Mouse (Mus musculus): ENCODE results near the gene Alg6.
A peak's percentile ranks its signal among the peaks of the same experiment; 100 is the strongest.

Gene Alg6

GRCm38 (mm10) chr4:99714904-99715782 is at the start of gene Alg6:
Gene Alg6 (plus strand): TSS chr4:99715664.
- peak; percentile 89 for DNase-seq (ENCODE audit: low spot score)

- DNase-seq (ENCODE audit: low spot score), result no peak
Measured at GRCm38 (mm10) chr4:99670203-99670851, 45.1 kb upstream of the Alg6 start.

GRCm38 (mm10) chr4:99675191-99675590 is 40.3 kb upstream of the Alg6 start:
- no peak for DNase-seq (ENCODE audit: low spot score)

GRCm38 (mm10) chr4:99683941-99684340 is 31.5 kb upstream of the Alg6 start:
- no peak for DNase-seq (ENCODE audit: low spot score)

GRCm38 (mm10) chr4:99686308-99686707 is 29.2 kb upstream of the Alg6 start:
- DNase-seq (ENCODE audit: low spot score), result no peak

GRCm38 (mm10) chr4:99712583-99713183 is 2.8 kb upstream of the Alg6 start:
- no peak for DNase-seq (ENCODE audit: low spot score)

- no peak for DNase-seq (ENCODE audit: low spot score)
Measured at GRCm38 (mm10) chr4:99713971-99714370, 1.5 kb upstream of the Alg6 start.

- DNase-seq (ENCODE audit: low spot score), result no peak
Measured at GRCm38 (mm10) chr4:99715783-99716416, 436 bp downstream of the Alg6 start.

GRCm38 (mm10) chr4:99717905-99718304 is 2.4 kb downstream of the Alg6 start:
- no peak for DNase-seq (ENCODE audit: low spot score)

GRCm38 (mm10) chr4:99724331-99724730 is 8.9 kb downstream of the Alg6 start:
- no peak for DNase-seq (ENCODE audit: low spot score)

GRCm38 (mm10) chr4:99725914-99726451 is 10.5 kb downstream of the Alg6 start:
- no peak for DNase-seq (ENCODE audit: low spot score)

- no peak for DNase-seq (ENCODE audit: low spot score)
Measured at GRCm38 (mm10) chr4:99739836-99740235, 24.4 kb downstream of the Alg6 start.

- DNase-seq (ENCODE audit: low spot score), result no peak
Measured at GRCm38 (mm10) chr4:99752426-99752825, 37.0 kb downstream of the Alg6 start.

- DNase-seq (ENCODE audit: low spot score), result no peak
Measured at GRCm38 (mm10) chr4:99766303-99766702, 50.8 kb downstream of the Alg6 start.

- DNase-seq (ENCODE audit: low spot score), result no peak
Measured at GRCm38 (mm10) chr4:99766753-99767152, 51.3 kb downstream of the Alg6 start.

- DNase-seq (ENCODE audit: low spot score), result no peak
Measured at GRCm38 (mm10) chr4:99770555-99770954, 55.1 kb downstream of the Alg6 start.

GRCm38 (mm10) chr4:99773041-99773440 is 57.6 kb downstream of the Alg6 start:
- DNase-seq (ENCODE audit: low spot score), result no peak

- no peak for DNase-seq (ENCODE audit: low spot score)
Measured at GRCm38 (mm10) chr4:99792365-99792764, 76.9 kb downstream of the Alg6 start.
